Mouse (Mus musculus) liver, embryonic 12.5 days (tissue): ENCODE data around the gene Setd2. TPM values are rescaled to one million over a fixed set of nuclear protein-coding genes. Genes with fewer than 3 reads are reported as not detected.

Source experiments
- ATAC-seq: fragments of 200-750 bp; cut with Nextera tagmentation; 2 replicates; pipeline ENCODE4 v1.8.0; 2017; ENCODE audit warnings: moderate number of reproducible peaks, mild to moderate bottlenecking, moderate library complexity
- H3K27ac ChIP-seq: fragments of 300-500 bp; sonication (generic); 2 replicates; pipeline ENCODE4 v1.5.1; 2016; ENCODE audit warnings: mild to moderate bottlenecking
- H3K27me3 ChIP-seq: fragments of 300-500 bp; sonication (generic); replicated peaks from 2 replicates; pipeline ENCODE4 v1.6.1; 2016; ENCODE audit warnings: mild to moderate bottlenecking, moderate library complexity
- H3K36me3 ChIP-seq: fragments of 300-500 bp; sonication (generic); 2 replicates; pipeline ENCODE4 v1.6.1; 2016; ENCODE audit warnings: mild to moderate bottlenecking, moderate library complexity
- H3K4me1 ChIP-seq: fragments of 300-500 bp; sonication (generic); 2 replicates; pipeline ENCODE4 v1.6.1; 2016
- H3K4me2 ChIP-seq: fragments of 300-500 bp; sonication (generic); 2 replicates; pipeline ENCODE4 v1.6.1; 2016; ENCODE audit warnings: mild to moderate bottlenecking, moderate library complexity
- H3K4me3 ChIP-seq: fragments of 300-500 bp; sonication (generic); 2 replicates; pipeline ENCODE4 v1.5.1; 2016; ENCODE audit warnings: mild to moderate bottlenecking, moderate library complexity
- H3K9ac ChIP-seq: fragments of 300-500 bp; sonication (generic); 2 replicates; pipeline ENCODE4 v1.6.1; 2016; ENCODE audit warnings: mild to moderate bottlenecking, moderate library complexity
- H3K9me3 ChIP-seq: fragments of 300-500 bp; sonication (generic); replicated peaks from 2 replicates; pipeline ENCODE4 v1.6.1; 2016; ENCODE audit warnings: mild to moderate bottlenecking, moderate library complexity
- WGBS: fragments of 180-500 bp; shearing (Covaris S2); methylation state at CpG from one replicate; pipeline ENCODE4 v1.1.7; 2016; ENCODE audit not compliant: insufficient replicate concordance; 5-methylcytosine and 5-hydroxymethylcytosine counted together
- microRNA-seq: library from miRNA; unstranded; fragments of <30 nt; microRNA quantifications from one replicate; pipeline ENCODE4, GENCODE M21; 2017
- polyA plus RNA-seq: library from polyadenylated mRNA; unstranded; fragments of >200 nt; fragmentation: Nextera tagmentation; extraction: Ambion mirVana; gene quantifications from 2 replicates; pipeline ENCODE4 v1.2.1, GENCODE M21; 2016

Gene Setd2
- polyA plus RNA-seq, 1 experiment from 2014 or later, result 20.4 TPM

DNA sequence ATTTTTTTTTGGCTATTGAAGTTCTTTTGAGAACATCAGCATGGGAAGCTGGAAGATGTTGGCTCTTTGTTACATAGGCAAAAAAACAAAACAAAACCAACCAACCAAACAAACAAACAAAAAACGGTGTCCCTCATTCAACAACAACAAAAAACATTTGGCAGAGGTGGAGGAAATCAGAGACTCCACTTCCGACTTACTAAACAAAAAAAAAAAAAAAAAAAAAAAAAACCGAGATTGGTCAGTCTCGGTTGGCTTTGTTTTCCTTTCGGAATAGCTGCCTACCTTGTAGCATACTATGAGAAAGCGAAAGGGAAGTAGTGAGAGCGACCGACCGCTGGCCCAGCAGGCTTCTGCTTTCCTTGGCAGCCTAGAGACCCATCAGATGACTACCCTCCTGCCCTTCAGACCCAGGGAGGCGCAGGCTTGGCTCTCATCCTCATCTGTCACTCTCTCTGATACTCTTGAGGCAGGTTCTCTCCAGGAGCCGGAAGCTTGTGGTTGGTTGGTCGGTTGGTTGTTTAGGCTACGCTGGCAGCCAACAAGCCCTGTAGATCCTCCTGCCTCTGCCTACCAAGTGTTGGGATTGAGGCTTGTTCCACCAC lies 125.2 kb downstream of the Setd2 start:
- Histone ChIP-seq H3K36me3 (peaks cover 19% of the 10 kb centered on the region), H3K27me3 (peaks cover 12% of the 10 kb centered on the region), H3K4me1 (peaks cover 86% of the 10 kb centered on the region), H3K4me2 (peak overlapping the region; percentile 99), H3K4me3 (peak overlapping the region; percentile 79), H3K27ac (peak overlapping the region; percentile 89), H3K9ac (peak overlapping the region; percentile 88), H3K9me3 (no peaks in the 10 kb centered on the region)
- no peak for ATAC-seq
- WGBS, result 19% methylated on average over 13 of the region's 13 CpGs

GRCm38 (mm10) chr9:110659521-110659920 lies 127.1 kb downstream of the Setd2 start:
- 73% methylated on average over 12 of the region's 12 CpGs for WGBS
- H3K9ac ChIP-seq, result no peak overlapping the region
- H3K27ac ChIP-seq, result 0 out of 2 replicates have a peak overlapping the region, but pooled peaks have one; percentile 17
- H3K4me2 ChIP-seq, result no peak overlapping the region
- H3K36me3 ChIP-seq, result peaks cover 19% of the 10 kb centered on the region
- no peaks in the 10 kb centered on the region for H3K27me3 ChIP-seq
- peaks cover 88% of the 10 kb centered on the region for H3K4me1 ChIP-seq
- no peak for ATAC-seq
- H3K9me3 ChIP-seq, result no peaks in the 10 kb centered on the region
- no peak overlapping the region for H3K4me3 ChIP-seq

GRCm38 (mm10) chr9:110660208-110660607 lies 127.8 kb downstream of the Setd2 start:
- no peaks in the 10 kb centered on the region for H3K9me3 ChIP-seq
- peak overlapping the region; percentile 66; the same call in 1 of the 2 replicates for H3K27ac ChIP-seq
- no peak overlapping the region for H3K9ac ChIP-seq
- 85% methylated on average over 2 of the region's 2 CpGs for WGBS
- peaks cover 19% of the 10 kb centered on the region for H3K36me3 ChIP-seq
- H3K4me1 ChIP-seq, result peaks cover 88% of the 10 kb centered on the region
- H3K4me3 ChIP-seq, result no peak overlapping the region
- no peak for ATAC-seq
- H3K27me3 ChIP-seq, result no peaks in the 10 kb centered on the region
- H3K4me2 ChIP-seq, result no peak overlapping the region

DNA sequence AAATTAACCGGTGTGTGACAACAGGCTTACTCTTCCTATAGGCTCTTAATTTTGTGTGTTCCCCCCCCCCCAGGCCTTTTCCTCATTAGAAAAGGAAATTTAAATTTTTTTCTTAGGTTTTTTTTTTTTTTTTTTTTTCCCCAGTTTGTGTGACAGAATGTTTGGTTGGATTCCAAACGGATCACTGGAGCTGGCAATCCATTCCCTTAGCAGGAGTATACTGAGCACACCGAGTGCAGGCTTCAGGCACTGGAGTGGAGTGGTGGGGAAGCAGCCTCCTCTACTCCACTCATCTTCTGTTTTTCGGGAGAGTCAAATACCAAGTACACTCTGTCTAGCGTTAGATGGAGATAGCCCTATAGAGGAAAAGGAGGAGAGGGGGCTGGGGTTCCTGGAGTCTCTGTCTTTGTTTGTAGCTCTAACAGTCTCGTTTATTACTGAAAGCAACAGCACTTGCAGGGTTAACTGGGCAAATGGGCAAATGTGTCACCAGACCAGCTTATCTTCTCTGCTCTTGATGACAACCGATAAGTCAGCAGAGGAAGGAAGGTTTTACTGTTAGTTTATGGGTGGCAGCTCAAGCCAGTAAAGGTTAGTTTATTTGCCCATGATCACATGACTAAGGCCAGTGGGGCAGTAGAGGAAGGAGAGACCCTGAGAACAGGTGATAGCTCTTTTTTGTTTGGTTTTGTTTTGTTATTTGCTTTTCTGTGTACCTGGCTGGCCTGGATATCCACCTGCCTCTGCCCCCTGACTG lies 128.6 kb downstream of the Setd2 start:
- WGBS, result 33% methylated on average over 7 of the region's 7 CpGs
- Histone ChIP-seq H3K27me3 (no peaks in the 10 kb centered on the region), H3K4me3 (no peak overlapping the region), H3K4me2 (peak overlapping the region; percentile 28), H3K27ac (peak overlapping the region; percentile 66), H3K4me1 (peaks cover 88% of the 10 kb centered on the region), H3K9ac (0 out of 2 replicates have a peak overlapping the region, but pooled peaks have one; percentile 4), H3K36me3 (peaks cover 19% of the 10 kb centered on the region), H3K9me3 (no peaks in the 10 kb centered on the region)
- ATAC-seq, result no peak

DNA sequence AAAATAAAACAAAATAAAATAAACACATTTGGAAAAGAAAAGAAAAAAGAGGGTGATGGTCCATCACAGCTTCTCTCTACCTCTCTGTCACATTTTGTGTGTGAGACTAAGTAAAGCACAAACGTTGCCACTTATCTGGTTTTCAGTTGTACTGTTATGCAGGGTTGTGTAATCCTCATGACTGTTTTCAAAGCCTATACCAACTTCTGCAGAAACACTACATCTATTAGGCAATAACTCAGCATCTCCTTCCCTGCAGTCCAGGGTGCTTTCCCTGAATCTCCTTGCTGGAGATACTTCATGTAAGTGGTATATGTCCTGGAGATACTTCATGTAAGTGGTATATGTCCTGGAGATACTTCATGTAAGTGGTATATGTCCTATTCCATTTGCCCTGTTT lies 130.4 kb downstream of the Setd2 start:
- Histone ChIP-seq H3K27ac (no peak overlapping the region), H3K27me3 (peaks cover 9% of the 10 kb centered on the region; the same call in 1 of the 2 replicates), H3K9ac (no peak overlapping the region), H3K4me1 (peaks cover 97% of the 10 kb centered on the region), H3K36me3 (peaks cover 19% of the 10 kb centered on the region), H3K9me3 (no peaks in the 10 kb centered on the region), H3K4me2 (no peak overlapping the region), H3K4me3 (no peak overlapping the region)
- WGBS, result 19% methylated on average over 1 of the region's 1 CpGs
- ATAC-seq, result no peak

- peaks cover 98% of the 10 kb centered on the region for H3K4me1 ChIP-seq
Measured at GRCm38 (mm10) chr9:110665912-110666311, 133.5 kb downstream of the Setd2 start.

DNA sequence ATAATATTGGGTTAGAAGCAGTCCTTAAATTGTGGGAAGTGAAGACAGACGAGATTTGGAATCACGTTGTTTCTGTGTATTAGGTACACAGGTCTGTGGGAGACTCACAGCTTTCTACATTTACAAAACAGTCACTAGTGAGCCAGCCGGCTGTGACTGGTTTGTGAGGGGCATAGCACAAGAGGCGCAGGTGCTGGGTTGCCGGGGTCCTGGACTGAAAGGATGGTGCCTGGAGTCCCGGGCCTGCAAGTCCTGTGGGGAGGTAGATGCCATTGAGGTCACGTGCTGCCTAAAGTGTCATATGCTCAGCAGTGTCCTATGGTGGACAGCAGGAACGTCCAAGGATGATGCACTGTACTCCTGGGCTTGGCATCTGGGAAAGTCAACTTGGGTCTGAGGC lies 134.0 kb downstream of the Setd2 start:
- H3K9ac ChIP-seq, result peak overlapping the region; percentile 66
- H3K4me3 ChIP-seq, result peak overlapping the region; percentile 45
- peak overlapping the region; percentile 83 for H3K4me2 ChIP-seq
- no peaks in the 10 kb centered on the region for H3K36me3 ChIP-seq
- ATAC-seq, result no peak
- no peaks in the 10 kb centered on the region for H3K9me3 ChIP-seq
- H3K27ac ChIP-seq, result peak overlapping the region; percentile 91
- H3K27me3 ChIP-seq, result peaks cover 25% of the 10 kb centered on the region
- WGBS, result 20% methylated on average over 8 of the region's 8 CpGs
- peaks cover 98% of the 10 kb centered on the region for H3K4me1 ChIP-seq

More at GRCm38 (mm10) chr9:110665912-110666311, 133.5 kb downstream of the Setd2 start:
- peak; percentile 85 for ATAC-seq
- Histone ChIP-seq H3K36me3 (no peaks in the 10 kb centered on the region), H3K4me3 (peak overlapping the region; percentile 45), H3K27me3 (peaks cover 20% of the 10 kb centered on the region), H3K27ac (peak overlapping the region; percentile 91), H3K4me2 (peak overlapping the region; percentile 83), H3K9me3 (no peaks in the 10 kb centered on the region), H3K9ac (peak overlapping the region; percentile 66)
- WGBS, result 1% methylated on average over 4 of the region's 4 CpGs

DNA sequence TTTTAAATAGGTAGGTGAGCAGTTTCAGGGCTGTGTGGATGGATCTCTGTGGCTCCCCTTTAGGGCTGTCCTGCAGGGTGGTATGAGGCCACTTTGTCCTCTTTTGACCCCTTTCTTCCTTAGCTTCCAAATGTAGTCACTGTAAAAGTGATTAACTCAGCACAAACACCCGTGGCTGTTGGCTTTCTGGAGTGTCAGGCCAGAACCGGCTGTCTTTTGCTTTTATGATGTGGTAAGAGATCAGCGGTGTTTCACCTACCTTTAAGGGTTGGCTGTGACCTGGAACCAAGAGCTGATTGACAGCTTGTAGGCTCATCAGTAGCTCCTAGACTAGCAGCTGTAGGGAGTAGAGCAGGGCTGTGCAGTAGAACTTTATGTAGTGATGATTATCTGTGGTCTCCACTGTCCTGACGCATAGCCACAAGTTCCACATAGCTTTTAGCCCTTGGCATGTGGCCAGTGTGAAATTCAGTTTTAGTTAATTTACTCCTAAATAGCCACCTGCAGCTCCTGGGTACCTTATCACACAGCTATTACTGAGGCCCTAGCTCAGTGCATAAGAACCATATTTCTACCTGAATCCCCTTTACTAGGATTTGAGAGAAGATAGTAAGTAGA lies 134.9 kb downstream of the Setd2 start:
- H3K4me1 ChIP-seq, result peaks cover 98% of the 10 kb centered on the region
- H3K4me2 ChIP-seq, result peak overlapping the region; percentile 83
- H3K36me3 ChIP-seq, result no peaks in the 10 kb centered on the region

More for the DNA sequence above, 134.9 kb downstream of the Setd2 start:
- Histone ChIP-seq H3K27ac (no peak overlapping the region), H3K9me3 (no peaks in the 10 kb centered on the region), H3K4me3 (no peak overlapping the region), H3K27me3 (peaks cover 25% of the 10 kb centered on the region), H3K9ac (peak overlapping the region; percentile 37; the same call in 1 of the 2 replicates)
- ATAC-seq, result no peak
- 20% methylated on average over 4 of the region's 4 CpGs for WGBS

Small RNA genes within 50 kb of the gene (microRNA-seq; reads per million reads assigned to microRNA genes)
- not detected for gene Mir8107

Other genes with a start within 250 kb of the Setd2 start
- 14.1 and 16.5 TPM in 2 replicates for gene Elp6, start 227.4 kb upstream of the Setd2 start, polyA plus RNA-seq
- 28.6 and 28.7 TPM in 2 replicates for gene Scap, start 199.3 kb upstream of the Setd2 start, polyA plus RNA-seq
- gene Ptpn23, start 124.4 kb upstream of the Setd2 start, polyA plus RNA-seq, result 5.9 and 7.4 TPM in 2 replicates
- 38.3 and 43.4 TPM in 2 replicates for gene Ngp, start 112.8 kb upstream of the Setd2 start, polyA plus RNA-seq
- gene Klhl18, start 55.9 kb upstream of the Setd2 start, polyA plus RNA-seq, result 3.6 and 3.8 TPM in 2 replicates
- gene Kif9, start 55.6 kb upstream of the Setd2 start, polyA plus RNA-seq, result 0.26 and 0.39 TPM in 2 replicates
- 5.3 and 6.7 TPM in 2 replicates for gene Nradd, start 91.9 kb downstream of the Setd2 start, polyA plus RNA-seq
- gene Nbeal2, start 121.6 kb downstream of the Setd2 start, polyA plus RNA-seq, result 4.7 and 4.9 TPM in 2 replicates
- 103 and 105 TPM in 2 replicates for gene Ccdc12, start 123.9 kb downstream of the Setd2 start, polyA plus RNA-seq
- 0.48 and 1.6 TPM in 2 replicates for gene Myl3, start 209.3 kb downstream of the Setd2 start, polyA plus RNA-seq
- gene Pth1r, start 214.5 kb downstream of the Setd2 start, polyA plus RNA-seq, result 7.8 and 9.1 TPM in 2 replicates